Mouse (Mus musculus) lung, adult 2 months (tissue): ENCODE measurements around the gene Timm29. TPM values are rescaled to one million over a fixed set of nuclear protein-coding genes. Genes with fewer than 3 reads are reported as not detected.

Experiments
- DNase-seq: peaks from one replicate; pipeline ENCODE4 v3.0.0; 2022
- H3K4me1 ChIP-seq: fragments of 200-500 bp; 2 replicates; pipeline ENCODE4 v1.6.1; 2011; ENCODE audit warnings: low read length; ENCODE audit not compliant: control insufficient read depth, insufficient read depth
- H3K4me3 ChIP-seq: fragments of 200-500 bp; replicated peaks from 2 replicates; pipeline ENCODE3; 2011; ENCODE audit warnings: low read depth, mild to moderate bottlenecking, control low read depth, low read length; ENCODE audit errors: extremely low read depth
- CTCF ChIP-seq: fragments of 200-500 bp; IDR thresholded peaks from 2 replicates; pipeline ENCODE4 v1.5.1; 2011; ENCODE audit warnings: mild to moderate bottlenecking, low read length, control low read depth; ENCODE audit not compliant: insufficient read depth
- POLR2A ChIP-seq: fragments of 200-500 bp; IDR thresholded peaks from 2 replicates; pipeline ENCODE4 v1.6.1; 2011; ENCODE audit warnings: low read depth, mild to moderate bottlenecking, control low read depth, low read length, borderline replicate concordance; ENCODE audit errors: extremely low read depth
- WGBS: fragments of 180-500 bp; shearing (Covaris S2); methylation state at CpG from one replicate; pipeline ENCODE4 v1.1.7; 2018; 5-methylcytosine and 5-hydroxymethylcytosine counted together
- polyA plus RNA-seq: library from polyadenylated mRNA; depleted of rRNA; stranded (reverse); fragments of >200 nt; gene quantifications from 2 replicates; pipeline ENCODE4 v1.2.3, GENCODE M21; 2012; rRNA removed

The Timm29 gene
- 23.6 and 24.3 TPM in 2 replicates for polyA plus RNA-seq

GRCm38 (mm10) chr9:21592703-21593121 is at the start of gene Timm29, which contains the start of gene Yipf2:
TSS of gene Timm29 (plus strand) at chr9:21592722.
TSS of gene Yipf2 (minus strand) at chr9:21592828.
- Histone ChIP-seq H3K4me1 (peaks cover 7% of the 10 kb centered on the region; the same call in 1 of the 2 replicates), H3K4me3 (peak within 1 kb of the TSS; percentile 84)
- peak; percentile 88 for DNase-seq
- WGBS: under 1% methylated on average over 30 of the region's 30 CpGs
- TF ChIP-seq POLR2A (peak; percentile 69; the same call in 1 of the 2 replicates), CTCF (no peak)

- H3K4me1 ChIP-seq: no peaks in the 10 kb centered on the region; the same call in 1 of the 2 replicates
- WGBS: 27% methylated on average over 9 of the region's 9 CpGs
- no peak for DNase-seq
- peak overlapping the region; percentile 74 for H3K4me3 ChIP-seq
- no peak for TF ChIP-seq CTCF
- peak; percentile 30; the same call in 1 of the 2 replicates for TF ChIP-seq POLR2A
Measured at GRCm38 (mm10) chr9:21545351-21545915, 47.1 kb upstream of the Timm29 start.

- TF ChIP-seq POLR2A (peak; percentile 9; the same call in 1 of the 2 replicates), CTCF (no peak)
- peak; percentile 100 for DNase-seq
- no peaks in the 10 kb centered on the region; the same call in 1 of the 2 replicates for H3K4me1 ChIP-seq
- peak overlapping the region; percentile 74 for H3K4me3 ChIP-seq
- under 1% methylated on average over 66 of the region's 67 CpGs for WGBS
Measured at GRCm38 (mm10) chr9:21545916-21546788, 46.4 kb upstream of the Timm29 start.

GRCm38 (mm10) chr9:21546789-21547074 is 45.8 kb upstream of the Timm29 start, which contains the start of gene Carm1:
TSS of gene Carm1 (plus strand) at chr9:21546894.
- 18% methylated on average over 45 of the region's 52 CpGs for WGBS
- no peak for TF ChIP-seq POLR2A
- no peak for TF ChIP-seq CTCF
- peak within 1 kb of the TSS; percentile 86 for H3K4me3 ChIP-seq
- H3K4me1 ChIP-seq: no peaks in the 10 kb centered on the region; the same call in 1 of the 2 replicates
- DNase-seq: no peak

GRCm38 (mm10) chr9:21547075-21547941 is 45.2 kb upstream of the Timm29 start:
- DNase-seq: peak; percentile 67
- WGBS: under 1% methylated on average over 54 of the region's 66 CpGs
- no peak for TF ChIP-seq CTCF
- TF ChIP-seq POLR2A: no peak
- Histone ChIP-seq H3K4me1 (no peaks in the 10 kb centered on the region; the same call in 1 of the 2 replicates), H3K4me3 (peak overlapping the region; percentile 86)

- 89% methylated on average over 2 of the region's 2 CpGs for WGBS
- no peak for TF ChIP-seq POLR2A
- DNase-seq: no peak
Measured at GRCm38 (mm10) chr9:21551049-21551448, 41.5 kb upstream of the Timm29 start.

GRCm38 (mm10) chr9:21553607-21554273 is 38.8 kb upstream of the Timm29 start:
- no peak overlapping the region for H3K4me3 ChIP-seq
- DNase-seq: no peak
- H3K4me1 ChIP-seq: 0 out of 2 replicates have a peak, but pooled peaks cover 3% of the 10 kb centered on the region
- 79% methylated on average over 6 of the region's 6 CpGs for WGBS
- TF ChIP-seq POLR2A: no peak
- no peak for TF ChIP-seq CTCF

More at GRCm38 (mm10) chr9:21551049-21551448, 41.5 kb upstream of the Timm29 start:
- Histone ChIP-seq H3K4me1 (no peaks in the 10 kb centered on the region; the same call in 1 of the 2 replicates), H3K4me3 (no peak overlapping the region)

- 81% methylated on average over 6 of the region's 6 CpGs for WGBS
- no peak for TF ChIP-seq CTCF
Measured at GRCm38 (mm10) chr9:21555198-21555742, 37.3 kb upstream of the Timm29 start.

GRCm38 (mm10) chr9:21556996-21557395 is 35.5 kb upstream of the Timm29 start:
- Histone ChIP-seq H3K4me3 (no peak overlapping the region), H3K4me1 (0 out of 2 replicates have a peak, but pooled peaks cover 3% of the 10 kb centered on the region)
- DNase-seq: no peak
- 79% methylated on average over 2 of the region's 2 CpGs for WGBS
- TF ChIP-seq CTCF (no peak), POLR2A (no peak)

More at GRCm38 (mm10) chr9:21555198-21555742, 37.3 kb upstream of the Timm29 start:
- Histone ChIP-seq H3K4me3 (no peak overlapping the region), H3K4me1 (0 out of 2 replicates have a peak, but pooled peaks cover 3% of the 10 kb centered on the region)
- DNase-seq: no peak
